Mouse (Mus musculus): ENCODE measurements around the gene Rpap1. TPM values are rescaled to one million over a fixed set of nuclear protein-coding genes. Genes with fewer than 3 reads are reported as not detected.

Rpap1 gene
- polyA plus RNA-seq (2015; fragmentation: Nextera tagmentation; extraction: Ambion mirVana): 11.3 and 12.4 TPM in 2 replicates

DNA sequence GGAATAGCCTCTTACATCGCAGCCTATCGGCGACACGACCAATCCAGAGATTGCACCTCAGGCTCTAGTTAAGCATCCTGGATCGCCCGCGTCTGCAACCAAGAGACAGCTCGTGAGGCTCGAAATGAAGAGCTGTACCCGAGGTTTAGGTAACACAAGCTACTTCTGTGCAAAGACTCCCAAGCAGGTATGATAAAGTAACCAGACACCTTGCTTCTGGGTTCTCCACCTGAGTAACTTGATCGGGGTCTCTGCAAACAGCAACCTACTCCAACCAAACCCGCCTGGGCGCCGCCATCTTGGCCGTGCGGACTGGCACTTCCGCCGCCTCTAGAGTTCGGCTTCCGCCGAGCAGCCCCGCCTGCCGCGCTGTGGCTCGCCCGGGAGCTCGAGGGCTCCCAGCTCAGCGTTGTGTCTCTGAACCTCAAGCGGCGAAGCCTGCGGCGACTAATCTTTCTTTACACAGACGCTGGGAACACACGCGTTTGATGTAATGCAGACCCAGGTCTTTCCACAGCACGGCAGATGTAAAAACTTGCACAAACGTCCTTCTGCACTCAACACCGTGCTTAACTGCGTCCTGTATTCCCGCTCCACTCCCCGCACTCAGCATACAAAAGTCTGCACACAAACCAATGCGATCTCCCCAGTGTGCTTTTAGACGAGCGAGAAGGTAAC is at the start of gene Rpap1:
Gene Rpap1, minus strand, starts transcription at position 332 of the 678 bp plus-strand sequence.

GRCm38 (mm10) chr2:119797279-119797783 is 10.0 kb upstream of the Rpap1 start, which contains the start of gene Tyro3:
TSS of gene Tyro3 (plus strand) at chr2:119797733.

GRCm38 (mm10) chr2:119760251-119760650 is 27.1 kb downstream of the Rpap1 start, which contains the start of gene Ltk:
TSS of gene Ltk (minus strand) at chr2:119760431.

GRCm38 (mm10) chr2:119741581-119742411 is 45.5 kb downstream of the Rpap1 start, which contains the start of gene Itpka:
TSS of gene Itpka (plus strand) at chr2:119742337.

Other genes with a start within 250 kb of the Rpap1 start
- gene Exd1, start 239.9 kb downstream of the Rpap1 start, polyA plus RNA-seq (2015; fragmentation: Nextera tagmentation; extraction: Ambion mirVana): 0.84 and 1.8 TPM in 2 replicates
- gene Chp1, start 239.8 kb downstream of the Rpap1 start, polyA plus RNA-seq (2015; fragmentation: Nextera tagmentation; extraction: Ambion mirVana): 50.6 and 51.2 TPM in 2 replicates
- 5.2 and 5.5 TPM in 2 replicates for gene Nusap1, start 169.2 kb downstream of the Rpap1 start, polyA plus RNA-seq (2015; fragmentation: Nextera tagmentation; extraction: Ambion mirVana)
- gene Oip5, start 169.1 kb downstream of the Rpap1 start, polyA plus RNA-seq (2015; fragmentation: Nextera tagmentation; extraction: Ambion mirVana): 2.6 and 4.2 TPM in 2 replicates
- gene Ndufaf1, start 124.7 kb downstream of the Rpap1 start, polyA plus RNA-seq (2015; fragmentation: Nextera tagmentation; extraction: Ambion mirVana): 45.1 and 46.3 TPM in 2 replicates
- gene Rtf1, start 112.5 kb downstream of the Rpap1 start, polyA plus RNA-seq (2015; fragmentation: Nextera tagmentation; extraction: Ambion mirVana): 55.8 and 56.6 TPM in 2 replicates
- gene Itpka, start 45.2 kb downstream of the Rpap1 start, polyA plus RNA-seq (2015; fragmentation: Nextera tagmentation; extraction: Ambion mirVana): 1.3 and 1.9 TPM in 2 replicates
- 2.3 and 2.7 TPM in 2 replicates for gene Ltk, start 27.1 kb downstream of the Rpap1 start, polyA plus RNA-seq (2015; fragmentation: Nextera tagmentation; extraction: Ambion mirVana)
- 20.5 and 20.7 TPM in 2 replicates for gene Tyro3, start 10.2 kb upstream of the Rpap1 start, polyA plus RNA-seq (2015; fragmentation: Nextera tagmentation; extraction: Ambion mirVana)
- gene Mga, start 109.7 kb upstream of the Rpap1 start, polyA plus RNA-seq (2015; fragmentation: Nextera tagmentation; extraction: Ambion mirVana): 14.0 and 16.5 TPM in 2 replicates
- 4.4 and 5.6 TPM in 2 replicates for gene Mapkbp1, start 185.2 kb upstream of the Rpap1 start, polyA plus RNA-seq (2015; fragmentation: Nextera tagmentation; extraction: Ambion mirVana)
- gene Jmjd7, start 239.9 kb upstream of the Rpap1 start, polyA plus RNA-seq (2015; fragmentation: Nextera tagmentation; extraction: Ambion mirVana): 19.2 and 20.2 TPM in 2 replicates
- gene Gm28042, start 240.0 kb upstream of the Rpap1 start, polyA plus RNA-seq (2015; fragmentation: Nextera tagmentation; extraction: Ambion mirVana): 1.6 and 2.3 TPM in 2 replicates
- gene Pla2g4b, start 245.9 kb upstream of the Rpap1 start, polyA plus RNA-seq (2015; fragmentation: Nextera tagmentation; extraction: Ambion mirVana): 0.70 and 1.0 TPM in 2 replicates

All from neural tube, postnatal 0 days (tissue).